31 mouse cellular contexts compared by ENCODE assay signal in the genomic region with DNA sequence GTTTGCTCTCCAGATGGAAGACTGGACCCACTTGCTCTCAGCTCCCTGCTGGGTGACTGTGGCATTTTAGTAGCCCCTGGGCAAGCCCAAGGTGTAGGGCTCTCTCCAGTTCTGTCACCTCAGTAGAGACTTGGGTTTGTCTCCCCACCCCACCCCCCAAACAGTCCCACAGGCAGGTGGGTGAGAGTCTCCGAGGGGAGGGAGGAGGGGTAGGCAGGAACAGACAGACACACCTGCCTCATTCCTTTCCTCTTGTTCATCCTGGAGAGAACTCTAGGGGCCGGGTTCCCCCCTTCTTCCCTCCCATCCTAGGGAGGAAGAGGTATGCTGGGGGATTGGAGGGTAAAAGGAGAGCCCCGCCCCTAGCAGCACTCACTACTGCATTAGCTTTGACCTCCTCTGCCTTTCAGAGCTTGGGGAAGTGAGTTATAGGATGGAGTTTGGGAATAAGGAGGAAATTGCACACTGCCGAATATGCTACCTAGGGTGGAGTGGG. TPM values are rescaled to one million over a fixed set of nuclear protein-coding genes. Genes with fewer than 3 reads are reported as not detected.
A peak's percentile ranks its signal among the peaks of the same experiment; 100 is the strongest.
DNase-seq lines count a peak whose midpoint lies in the region; ATAC-seq and TF ChIP-seq lines count a peak whose summit lies in the region.
"Had no signal": no experiment of that assay in that cellular context is flagged by ENCODE, and none has a peak within 500 bp of the region (broad histone marks: within the 10 kb centered on the region; RNA-seq: fewer than 3 reads in every experiment).

No protein-coding gene starts in this region.

- no peak overlapping the region for H3K4me3 ChIP-seq in embryonic facial prominence, embryonic 13.5 days
- no peak overlapping the region for H3K4me3 ChIP-seq in embryonic facial prominence, embryonic 10.5 days
- H3K4me3 ChIP-seq in stomach, postnatal 0 days (ENCODE audit: low read depth, low read length) = no peak overlapping the region
- H3K4me3 ChIP-seq: heart, adult 2 months had no signal

- peaks cover 66% of the 10 kb centered on the region for H3K4me1 ChIP-seq in embryonic facial prominence, embryonic 13.5 days
- peaks cover 68% of the 10 kb centered on the region for H3K4me1 ChIP-seq in embryonic facial prominence, embryonic 10.5 days
- H3K4me1 ChIP-seq in stomach, postnatal 0 days (replicated peaks; ENCODE audit: control insufficient read depth, insufficient read depth) = peaks cover 7% of the 10 kb centered on the region; the same call in 1 of the 2 replicates

- H3K9ac ChIP-seq in embryonic facial prominence, embryonic 13.5 days = no peak overlapping the region
- no peak overlapping the region for H3K9ac ChIP-seq in stomach, postnatal 0 days (ENCODE audit: low read length)
- H3K9ac ChIP-seq: hindbrain, embryonic 14.5 days had no signal

- H3K27me3 ChIP-seq in embryonic facial prominence, embryonic 13.5 days = peaks cover 97% of the 10 kb centered on the region
- peaks cover 100% of the 10 kb centered on the region for H3K27me3 ChIP-seq in embryonic facial prominence, embryonic 10.5 days (replicated peaks; ENCODE audit: low read depth, poor library complexity, severe bottlenecking)
- peaks cover 30% of the 10 kb centered on the region for H3K27me3 ChIP-seq in stomach, postnatal 0 days (ENCODE audit: control insufficient read depth, insufficient read depth, low read length)

- no peak for ATAC-seq in embryonic facial prominence, embryonic 13.5 days (ENCODE audit: insufficient number of reproducible peaks, insufficient read depth, low FRiP score, low TSS enrichment, low read depth)
- ATAC-seq in stomach, postnatal 0 days (ENCODE audit: low FRiP score, low TSS enrichment) = no peak
- ATAC-seq in erythroid progenitor cell, adult 5-6 weeks (replicated peaks; ENCODE audit: low FRiP score, poor library complexity, severe bottlenecking) = no peak
- ATAC-seq: activated CD4-positive, CD25-positive, alpha-beta regulatory T cell, adult 4 months; forebrain, embryonic 14.5 days; hindbrain, postnatal 0 days had no signal

- peak overlapping the region; percentile 28; the same call in 1 of the 2 replicates for H3K27ac ChIP-seq in embryonic facial prominence, embryonic 13.5 days
- no peak overlapping the region for H3K27ac ChIP-seq in embryonic facial prominence, embryonic 10.5 days (replicated peaks)
- 0 out of 2 replicates have a peak overlapping the region, but pooled peaks have one; percentile 30 for H3K27ac ChIP-seq in stomach, postnatal 0 days (replicated peaks)
- H3K27ac ChIP-seq: heart, adult 2 months; heart, embryonic 10.5 days; heart, embryonic 13.5 days; hindbrain, embryonic 14.5 days; hindbrain, postnatal 0 days had no signal

- no peak for TF ChIP-seq CTCF in stomach, postnatal 0 days (IDR thresholded peaks at IDR 0.05; ENCODE audit: low read depth)

- DNase-seq in embryonic facial prominence, embryonic 10.5 days (ENCODE audit: low spot score) = no peak
- peak; percentile 72 for DNase-seq in R1 (ENCODE audit: low read depth, low spot score)
- peak; percentile 28 for DNase-seq in induced T-regulatory cell, adult 2 months (ENCODE audit: low read depth)
- no peak for DNase-seq in stomach, postnatal 0 days (ENCODE audit: low spot score)
- DNase-seq in adrenal gland, postnatal 14 days = no peak
- DNase-seq in urinary bladder, postnatal 36 days (ENCODE audit: low spot score in 2 of 2) = no peak
- DNase-seq: adrenal gland, adult 8-10 months; adrenal gland, postnatal 36 days; cerebellum, adult 2 months; cerebellum, postnatal 10 days; cerebellum, postnatal 36 days; embryo, embryonic 11 days; gastrocnemius, postnatal 10 days; gastrocnemius, postnatal 36 days; heart, adult 2 months; heart, postnatal 14 days; heart, postnatal 4 days; kidney, adult 11 months had no signal

- H3K9me3 ChIP-seq in embryonic facial prominence, embryonic 13.5 days = no peaks in the 10 kb centered on the region
- H3K9me3 ChIP-seq in embryonic facial prominence, embryonic 10.5 days = no peaks in the 10 kb centered on the region
- H3K9me3 ChIP-seq in stomach, postnatal 0 days (ENCODE audit: control insufficient read depth, low read length) = no peaks in the 10 kb centered on the region
- H3K9me3 ChIP-seq: heart, embryonic 10.5 days; heart, embryonic 13.5 days had no signal

- TF ChIP-seq EP300 in stomach, postnatal 0 days (optimal IDR thresholded peaks at IDR 0.05) = no peak

- no peaks in the 10 kb centered on the region for H3K36me3 ChIP-seq in embryonic facial prominence, embryonic 13.5 days
- H3K36me3 ChIP-seq in embryonic facial prominence, embryonic 10.5 days (replicated peaks) = no peaks in the 10 kb centered on the region
- H3K36me3 ChIP-seq in stomach, postnatal 0 days (ENCODE audit: control insufficient read depth, insufficient read depth, low read length) = 0 out of 2 replicates have a peak, but pooled peaks cover 2% of the 10 kb centered on the region
- H3K36me3 ChIP-seq: heart, embryonic 10.5 days; heart, embryonic 13.5 days had no signal

- no peak overlapping the region for H3K4me2 ChIP-seq in embryonic facial prominence, embryonic 13.5 days
- no peak overlapping the region for H3K4me2 ChIP-seq in stomach, postnatal 0 days (replicated peaks; ENCODE audit: low read depth)

- 8% methylated on average over 4 of the region's 4 CpGs for WGBS in embryonic facial prominence, embryonic 13.5 days
- 8% methylated on average over 4 of the region's 4 CpGs for WGBS in embryonic facial prominence, embryonic 10.5 days
- 31% methylated on average over 3 of the region's 4 CpGs for WGBS in stomach, postnatal 0 days

RNA-seq across cellular contexts. Expression of gene Wnt10a, which starts 14.1 kb away (rescaled TPM):
- 5.4 and 6.9 TPM in 2 replicates for polyA plus RNA-seq in embryonic facial prominence, embryonic 13.5 days (2015; fragmentation: Nextera tagmentation; extraction: Ambion mirVana)
- polyA plus RNA-seq in embryonic facial prominence, embryonic 10.5 days (2016; fragmentation: Nextera tagmentation; extraction: Ambion mirVana) = 0.70 and 1.2 TPM in 2 replicates
- 8.7 and 10.6 TPM in 2 replicates for polyA plus RNA-seq in stomach, postnatal 0 days (2015; fragmentation: Nextera tagmentation; extraction: Ambion mirVana)
- total RNA-seq in erythroid progenitor cell, adult 5-6 weeks (2015; ENCODE audit: low replicate concordance) = not detected in 2 replicates
- not detected in 2 replicates for total RNA-seq in erythroid progenitor cell, adult 5-6 weeks (2017; ENCODE audit: low replicate concordance)
- 0.30 TPM in 2 replicates for total RNA-seq in adrenal gland, postnatal 14 days (2021)
- total RNA-seq: gastrocnemius, postnatal 36 days; granulocyte monocyte progenitor cell, adult 5-6 weeks; heart, adult 2 months; heart, postnatal 14 days; heart, postnatal 4 days; MEL had no signal
- polyA plus RNA-seq: heart, adult 2 months; heart, embryonic 13.5 days had no signal

RNA-seq across cellular contexts. Expression of gene Wnt6, which starts 33.7 kb away (rescaled TPM):
- 49.1 and 55.5 TPM in 2 replicates for polyA plus RNA-seq in embryonic facial prominence, embryonic 13.5 days (2015; fragmentation: Nextera tagmentation; extraction: Ambion mirVana)
- polyA plus RNA-seq in embryonic facial prominence, embryonic 10.5 days (2016; fragmentation: Nextera tagmentation; extraction: Ambion mirVana) = 26.5 and 26.6 TPM in 2 replicates
- polyA plus RNA-seq in stomach, postnatal 0 days (2015; fragmentation: Nextera tagmentation; extraction: Ambion mirVana) = 3.6 and 4.8 TPM in 2 replicates
- total RNA-seq in erythroid progenitor cell, adult 5-6 weeks (2015; ENCODE audit: low replicate concordance) = not detected in 2 replicates
- not detected in 2 replicates for total RNA-seq in erythroid progenitor cell, adult 5-6 weeks (2017; ENCODE audit: low replicate concordance)
- 2.4 and 3.2 TPM in 2 replicates for total RNA-seq in adrenal gland, postnatal 14 days (2021)
- total RNA-seq: MEL had no signal
- polyA plus RNA-seq: activated CD4-positive, CD25-positive, alpha-beta regulatory T cell, adult 4 months had no signal

RNA-seq across cellular contexts. Expression of gene Cdk5r2, which starts 49.3 kb away (rescaled TPM):
- 0.10 and 0.14 TPM in 2 replicates for polyA plus RNA-seq in embryonic facial prominence, embryonic 13.5 days (2015; fragmentation: Nextera tagmentation; extraction: Ambion mirVana)
- 0.21 and 0.39 TPM in 2 replicates for polyA plus RNA-seq in embryonic facial prominence, embryonic 10.5 days (2016; fragmentation: Nextera tagmentation; extraction: Ambion mirVana)
- 0.12 and 0.19 TPM in 2 replicates for polyA plus RNA-seq in stomach, postnatal 0 days (2015; fragmentation: Nextera tagmentation; extraction: Ambion mirVana)
- not detected in 2 replicates for total RNA-seq in erythroid progenitor cell, adult 5-6 weeks (2015; ENCODE audit: low replicate concordance)
- total RNA-seq in erythroid progenitor cell, adult 5-6 weeks (2017; ENCODE audit: low replicate concordance) = not detected in 2 replicates
- total RNA-seq in adrenal gland, postnatal 14 days (2021) = 4.1 and 5.8 TPM in 2 replicates
- total RNA-seq: gastrocnemius, adult 18-20 months; gastrocnemius, postnatal 36 days; granulocyte monocyte progenitor cell, adult 5-6 weeks; heart, postnatal 14 days; heart, postnatal 4 days; MEL had no signal
- polyA plus RNA-seq: activated CD4-positive, CD25-positive, alpha-beta regulatory T cell, adult 4 months; heart, embryonic 10.5 days; heart, embryonic 13.5 days; heart, embryonic 16.5 days had no signal

RNA-seq across cellular contexts. Expression of gene Prkag3, which starts 56.4 kb away (rescaled TPM):
- polyA plus RNA-seq in embryonic facial prominence, embryonic 13.5 days (2015; fragmentation: Nextera tagmentation; extraction: Ambion mirVana) = 0.25 and 0.35 TPM in 2 replicates
- 0.11 TPM in 1 of 2 replicates, not detected in the other for polyA plus RNA-seq in embryonic facial prominence, embryonic 10.5 days (2016; fragmentation: Nextera tagmentation; extraction: Ambion mirVana)
- polyA plus RNA-seq in stomach, postnatal 0 days (2015; fragmentation: Nextera tagmentation; extraction: Ambion mirVana) = 0.25 and 0.29 TPM in 2 replicates
- not detected in 2 replicates for total RNA-seq in erythroid progenitor cell, adult 5-6 weeks (2015; ENCODE audit: low replicate concordance)
- not detected in 2 replicates for total RNA-seq in erythroid progenitor cell, adult 5-6 weeks (2017; ENCODE audit: low replicate concordance)
- 0.15 TPM in 1 of 2 replicates, not detected in the other for total RNA-seq in adrenal gland, postnatal 14 days (2021)
- total RNA-seq: granulocyte monocyte progenitor cell, adult 5-6 weeks; hindbrain, postnatal 0 days; MEL had no signal
- polyA plus RNA-seq: activated CD4-positive, CD25-positive, alpha-beta regulatory T cell, adult 4 months; embryonic facial prominence, embryonic 11.5 days; forebrain, embryonic 14.5 days; hindbrain, embryonic 14.5 days; hindbrain, postnatal 0 days had no signal

Comparison
In these comparisons a context has a peak if more than half of its experiments do, and no peak if none do; other contexts are left out.
1. DNase-seq: peak in R1 (single experiment) and induced T-regulatory cell, adult 2 months (single experiment); none in embryonic facial prominence, embryonic 10.5 days (single experiment), stomach, postnatal 0 days (single experiment), adrenal gland, postnatal 14 days (single experiment) and urinary bladder, postnatal 36 days (0 of 2).